Comparison of ENCODE assay signal across 16 mouse cellular contexts in genomic region chrX:98248363-98248762, GRCm38 (mm10).
"Had no signal": no experiment of that assay in that cellular context is flagged by ENCODE, and none has a peak within 500 bp of the region (broad histone marks: within the 10 kb centered on the region; RNA-seq: fewer than 3 reads in every experiment).

No protein-coding gene starts in this region.

- DNase-seq: gastrocnemius, adult 2 months; gastrocnemius, postnatal 10 days; gastrocnemius, postnatal 25 days; heart, adult 11 months; heart, adult 2 months; heart, postnatal 14 days; heart, postnatal 36 days; kidney, adult 11 months; kidney, adult 2 months; kidney, adult 9 months; kidney, postnatal 14 days; kidney, postnatal 4 days; left cerebral cortex, postnatal 4 days had no signal

- ATAC-seq: hindbrain, postnatal 0 days; intestine, embryonic 16.5 days; liver, embryonic 12.5 days had no signal
